Mouse (Mus musculus): Measurements from ENCODE around the gene Psen1. TPM values are rescaled to one million over a fixed set of nuclear protein-coding genes. Genes with fewer than 3 reads are reported as not detected.

Gene Psen1
- 10 to 100 TPM; 71.3 to 74.9 TPM for total RNA-seq (2023)

GRCm38 (mm10) chr12:83687934-83688315 lies at the start of gene Psen1:
TSS of gene Psen1 (plus strand) at chr12:83688152.

GRCm38 (mm10) chr12:83763311-83764043 lies 75.5 kb downstream of the Psen1 start, which contains the start of gene Papln:
TSS of gene Papln (plus strand) at chr12:83763634.

Other genes starting within 250 kb of the Psen1 start
- gene Dpf3, start 200.4 kb upstream of the Psen1 start, total RNA-seq (2023), result 1 to 10 TPM in 1 of 2 experiments, under 1 TPM in 1; 0.58 to 1.9 TPM
- 10 to 100 TPM; 30.4 to 30.5 TPM for gene Dcaf4, start 167.7 kb upstream of the Psen1 start, total RNA-seq (2023)
- gene Zfyve1, start 90.9 kb upstream of the Psen1 start, total RNA-seq (2023), result 10 to 100 TPM; 35.3 to 37.3 TPM
- gene Rbm25, start 56.9 kb upstream of the Psen1 start, total RNA-seq (2023), result 100 to 1,000 TPM; 307 to 314 TPM
- gene Papln, start 75.5 kb downstream of the Psen1 start, total RNA-seq (2023), result not detected
- gene Numb, start 233.8 kb downstream of the Psen1 start, total RNA-seq (2023), result 10 to 100 TPM; 58.5 to 62.4 TPM